Mouse (Mus musculus): Measurements from ENCODE around the gene Osbpl10. TPM values are rescaled to one million over a fixed set of nuclear protein-coding genes. Genes with fewer than 3 reads are reported as not detected.

The Osbpl10 gene
- polyA plus RNA-seq, 1 experiment from 2014 or later, result 1.5 TPM

- no peak overlapping the region for H3K4me2 ChIP-seq
- H3K36me3 ChIP-seq, result no peaks in the 10 kb centered on the region
- H3K27me3 ChIP-seq (replicated peaks), result no peaks in the 10 kb centered on the region
- no peak overlapping the region for H3K27ac ChIP-seq (replicated peaks)
- WGBS, result 89% methylated on average over 5 of the region's 5 CpGs
- no peaks in the 10 kb centered on the region for H3K9me3 ChIP-seq
- peaks cover 18% of the 10 kb centered on the region for H3K4me1 ChIP-seq
- no peak for ATAC-seq (ENCODE audit: extremely low read depth, insufficient number of reproducible peaks, low FRiP score, low TSS enrichment)
- no peak overlapping the region for H3K9ac ChIP-seq
- H3K4me3 ChIP-seq, result no peak overlapping the region
These were observed 8.0 kb downstream of the Osbpl10 start for GRCm38 (mm10) chr9:114986361-114986760.

- H3K9ac ChIP-seq, result no peak overlapping the region
- peaks cover 6% of the 10 kb centered on the region; the same call in 1 of the 2 replicates for H3K36me3 ChIP-seq
- peaks cover 9% of the 10 kb centered on the region for H3K9me3 ChIP-seq
- ATAC-seq (ENCODE audit: extremely low read depth, insufficient number of reproducible peaks, low FRiP score, low TSS enrichment), result no peak
- H3K4me3 ChIP-seq, result no peak overlapping the region
- no peak overlapping the region for H3K27ac ChIP-seq (replicated peaks)
- 90% methylated on average over 3 of the region's 3 CpGs for WGBS
- H3K27me3 ChIP-seq (replicated peaks), result no peaks in the 10 kb centered on the region
- H3K4me2 ChIP-seq, result no peak overlapping the region
- peaks cover 18% of the 10 kb centered on the region for H3K4me1 ChIP-seq
These were observed 9.7 kb downstream of the Osbpl10 start for GRCm38 (mm10) chr9:114988029-114988428.

- Histone ChIP-seq H3K4me2 (no peak overlapping the region), H3K9me3 (peaks cover 10% of the 10 kb centered on the region), H3K4me1 (peaks cover 18% of the 10 kb centered on the region), H3K36me3 (peaks cover 6% of the 10 kb centered on the region; the same call in 1 of the 2 replicates), H3K9ac (no peak overlapping the region), H3K27ac (replicated peaks) (0 out of 2 replicates have a peak overlapping the region, but pooled peaks have one; percentile 24), H3K4me3 (no peak overlapping the region), H3K27me3 (replicated peaks) (no peaks in the 10 kb centered on the region)
- 66% methylated on average over 6 of the region's 6 CpGs for WGBS
- no peak for ATAC-seq (ENCODE audit: extremely low read depth, insufficient number of reproducible peaks, low FRiP score, low TSS enrichment)
These were observed 10.4 kb downstream of the Osbpl10 start for GRCm38 (mm10) chr9:114988610-114989327.

GRCm38 (mm10) chr9:114990421-114990820, 12.1 kb downstream of the Osbpl10 start:
- Histone ChIP-seq H3K4me1 (peaks cover 18% of the 10 kb centered on the region), H3K27ac (replicated peaks) (no peak overlapping the region), H3K9ac (no peak overlapping the region), H3K4me2 (no peak overlapping the region), H3K4me3 (no peak overlapping the region), H3K36me3 (peaks cover 6% of the 10 kb centered on the region; the same call in 1 of the 2 replicates), H3K27me3 (replicated peaks) (no peaks in the 10 kb centered on the region), H3K9me3 (peaks cover 10% of the 10 kb centered on the region)
- 80% methylated on average over 10 of the region's 10 CpGs for WGBS
- ATAC-seq (ENCODE audit: extremely low read depth, insufficient number of reproducible peaks, low FRiP score, low TSS enrichment), result no peak

- Histone ChIP-seq H3K4me1 (peaks cover 18% of the 10 kb centered on the region), H3K36me3 (peaks cover 6% of the 10 kb centered on the region; the same call in 1 of the 2 replicates), H3K4me2 (no peak overlapping the region), H3K9ac (no peak overlapping the region), H3K4me3 (no peak overlapping the region), H3K9me3 (peaks cover 10% of the 10 kb centered on the region), H3K27me3 (replicated peaks) (no peaks in the 10 kb centered on the region), H3K27ac (replicated peaks) (no peak overlapping the region)
- 90% methylated on average over 2 of the region's 2 CpGs for WGBS
- ATAC-seq (ENCODE audit: extremely low read depth, insufficient number of reproducible peaks, low FRiP score, low TSS enrichment), result no peak
These were observed 14.2 kb downstream of the Osbpl10 start for GRCm38 (mm10) chr9:114992528-114992927.

- no peaks in the 10 kb centered on the region for H3K27me3 ChIP-seq (replicated peaks)
- H3K9me3 ChIP-seq, result peaks cover 10% of the 10 kb centered on the region
- H3K9ac ChIP-seq, result no peak overlapping the region
- H3K4me1 ChIP-seq, result no peaks in the 10 kb centered on the region
- no peak for ATAC-seq (ENCODE audit: extremely low read depth, insufficient number of reproducible peaks, low FRiP score, low TSS enrichment)
- H3K27ac ChIP-seq (replicated peaks), result no peak overlapping the region
- H3K36me3 ChIP-seq, result peaks cover 6% of the 10 kb centered on the region; the same call in 1 of the 2 replicates
- H3K4me3 ChIP-seq, result no peak overlapping the region
- WGBS, result 70% methylated on average over 4 of the region's 4 CpGs
- no peak overlapping the region for H3K4me2 ChIP-seq
These were observed 16.9 kb downstream of the Osbpl10 start for GRCm38 (mm10) chr9:114995250-114995649.

- 85% methylated on average over 4 of the region's 4 CpGs for WGBS
- H3K27me3 ChIP-seq (replicated peaks), result no peaks in the 10 kb centered on the region
- ATAC-seq (ENCODE audit: extremely low read depth, insufficient number of reproducible peaks, low FRiP score, low TSS enrichment), result no peak
- no peak overlapping the region for H3K27ac ChIP-seq (replicated peaks)
- H3K4me1 ChIP-seq, result no peaks in the 10 kb centered on the region
- no peak overlapping the region for H3K4me2 ChIP-seq
- H3K4me3 ChIP-seq, result no peak overlapping the region
- peaks cover 6% of the 10 kb centered on the region; the same call in 1 of the 2 replicates for H3K36me3 ChIP-seq
- H3K9ac ChIP-seq, result no peak overlapping the region
- H3K9me3 ChIP-seq, result peaks cover 10% of the 10 kb centered on the region
These were observed 17.3 kb downstream of the Osbpl10 start for GRCm38 (mm10) chr9:114995716-114996115.

GRCm38 (mm10) chr9:114996489-114996888, 18.1 kb downstream of the Osbpl10 start:
- H3K4me3 ChIP-seq, result no peak overlapping the region
- WGBS, result 91% methylated on average over 6 of the region's 6 CpGs
- H3K4me2 ChIP-seq, result no peak overlapping the region
- H3K4me1 ChIP-seq, result no peaks in the 10 kb centered on the region
- H3K9ac ChIP-seq, result no peak overlapping the region
- peaks cover 6% of the 10 kb centered on the region; the same call in 1 of the 2 replicates for H3K36me3 ChIP-seq
- no peak for ATAC-seq (ENCODE audit: extremely low read depth, insufficient number of reproducible peaks, low FRiP score, low TSS enrichment)
- H3K27ac ChIP-seq (replicated peaks), result no peak overlapping the region
- H3K27me3 ChIP-seq (replicated peaks), result no peaks in the 10 kb centered on the region
- H3K9me3 ChIP-seq, result peaks cover 10% of the 10 kb centered on the region

GRCm38 (mm10) chr9:114999010-114999770, 20.8 kb downstream of the Osbpl10 start:
- Histone ChIP-seq H3K27ac (replicated peaks) (no peak overlapping the region), H3K4me1 (no peaks in the 10 kb centered on the region), H3K4me3 (no peak overlapping the region), H3K9me3 (no peaks in the 10 kb centered on the region), H3K4me2 (no peak overlapping the region), H3K36me3 (no peaks in the 10 kb centered on the region), H3K27me3 (replicated peaks) (no peaks in the 10 kb centered on the region), H3K9ac (no peak overlapping the region)
- ATAC-seq (ENCODE audit: extremely low read depth, insufficient number of reproducible peaks, low FRiP score, low TSS enrichment), result no peak
- WGBS, result 77% methylated on average over 6 of the region's 6 CpGs

GRCm38 (mm10) chr9:114999771-115000146, 21.4 kb downstream of the Osbpl10 start:
- Histone ChIP-seq H3K27me3 (replicated peaks) (no peaks in the 10 kb centered on the region), H3K27ac (replicated peaks) (no peak overlapping the region), H3K9ac (no peak overlapping the region), H3K4me1 (no peaks in the 10 kb centered on the region), H3K4me2 (no peak overlapping the region), H3K36me3 (no peaks in the 10 kb centered on the region), H3K4me3 (no peak overlapping the region), H3K9me3 (no peaks in the 10 kb centered on the region)
- 62% methylated on average over 5 of the region's 5 CpGs for WGBS
- no peak for ATAC-seq (ENCODE audit: extremely low read depth, insufficient number of reproducible peaks, low FRiP score, low TSS enrichment)

- Histone ChIP-seq H3K4me1 (peaks cover 14% of the 10 kb centered on the region), H3K27me3 (replicated peaks) (no peaks in the 10 kb centered on the region), H3K9ac (no peak overlapping the region), H3K4me2 (no peak overlapping the region), H3K9me3 (peaks cover 9% of the 10 kb centered on the region; the same call in 1 of the 2 replicates), H3K36me3 (peaks cover 3% of the 10 kb centered on the region; the same call in 1 of the 2 replicates), H3K4me3 (no peak overlapping the region), H3K27ac (replicated peaks) (no peak overlapping the region)
- 82% methylated on average over 10 of the region's 10 CpGs for WGBS
- ATAC-seq (ENCODE audit: extremely low read depth, insufficient number of reproducible peaks, low FRiP score, low TSS enrichment), result no peak
These were observed 27.1 kb downstream of the Osbpl10 start for GRCm38 (mm10) chr9:115005446-115005845.

Measured in heart, embryonic 13.5 days (tissue).